Mouse (Mus musculus) CH12.LX (cell line): ENCODE data around the gene Tspan13. TPM values are rescaled to one million over a fixed set of nuclear protein-coding genes. Genes with fewer than 3 reads are reported as not detected.

Experiments used
- DNase-seq: peaks from one replicate; pipeline ENCODE4 v3.0.0-alpha.2; 2013; ENCODE audit errors: extremely low read depth
- H3K27ac ChIP-seq: 2 replicates; pipeline ENCODE4 v1.5.1; 2012; ENCODE audit warnings: low read depth, mild to moderate bottlenecking, control low read depth, moderate library complexity; ENCODE audit not compliant: insufficient read depth
- H3K27me3 ChIP-seq: replicated peaks from 2 replicates; pipeline ENCODE3; 2012; ENCODE audit warnings: inconsistent platforms
- H3K36me3 ChIP-seq, 2 experiments: replicated peaks in 1 of 2; 2 replicates each; pipeline versions ENCODE3 to v1.6.1; 2012; ENCODE audit warnings: inconsistent platforms in 1 of 2, low read length in 1 of 2, mild to moderate bottlenecking in 1 of 2, mixed read lengths in 1 of 2, moderate library complexity in 1 of 2; ENCODE audit not compliant: control insufficient read depth in 1 of 2, insufficient read depth in 1 of 2
- H3K4me1 ChIP-seq, 2 experiments: 2 replicates each; pipeline ENCODE4 v1.6.1; 2012; ENCODE audit warnings: inconsistent platforms in 1 of 2, moderate library complexity in 1 of 2; ENCODE audit not compliant: insufficient read depth in 2 of 2, control insufficient read depth in 1 of 2
- H3K4me2 ChIP-seq: 2 replicates; pipeline ENCODE4 v1.6.1; 2012; ENCODE audit warnings: low read depth, mild to moderate bottlenecking, control low read depth; ENCODE audit not compliant: poor library complexity, insufficient read depth, severe bottlenecking
- H3K4me3 ChIP-seq, 3 experiments: fragments of 150-350 bp in 1 of 3; sonication (generic) in 1 of 3; replicated peaks in 1 of 3; 2 replicates each; pipeline versions ENCODE3 to v1.5.1; 2011 to 2012; ENCODE audit warnings: low read depth in 2 of 3, low read length in 2 of 3, mild to moderate bottlenecking in 2 of 3, moderate library complexity in 2 of 3, control low read depth in 1 of 3, improper control_type of control experiment in 1 of 3, inconsistent platforms in 1 of 3, mixed read lengths in 1 of 3; ENCODE audit not compliant: poor library complexity in 1 of 3
- H3K79me2 ChIP-seq: replicated peaks from 2 replicates; pipeline ENCODE4 v1.6.1; 2012; ENCODE audit warnings: mild to moderate bottlenecking, moderate library complexity; ENCODE audit not compliant: control insufficient read depth, poor library complexity, insufficient read depth, severe bottlenecking; ENCODE audit errors: extremely low read depth
- H3K9ac ChIP-seq: 2 replicates; pipeline ENCODE4 v1.6.1; 2012; ENCODE audit warnings: low read depth, mild to moderate bottlenecking, control low read depth, moderate library complexity; ENCODE audit not compliant: insufficient read depth
- H3K9me3 ChIP-seq: replicated peaks from 2 replicates; pipeline ENCODE3; 2012; ENCODE audit warnings: low read length, inconsistent platforms, mixed read lengths
- BHLHE40 ChIP-seq: IDR thresholded peaks from 2 replicates; pipeline ENCODE4 v1.6.1; 2011; ENCODE audit warnings: mild to moderate bottlenecking, low read depth, low read length, improper control_type of control experiment
- CHD2 ChIP-seq: IDR thresholded peaks from 2 replicates; pipeline ENCODE4 v1.6.1; 2011; ENCODE audit warnings: low read length, improper control_type of control experiment
- CTCF ChIP-seq, 2 experiments: IDR thresholded peaks in 1 of 2; conservative IDR thresholded peaks in 1 of 2; 2 replicates each; pipeline ENCODE4 v1.5.1; 2011 to 2012; ENCODE audit warnings: low read depth in 2 of 2, low read length in 2 of 2, improper control_type of control experiment in 1 of 2, inconsistent platforms in 1 of 2, mild to moderate bottlenecking in 1 of 2, moderate library complexity in 1 of 2
- ELF1 ChIP-seq: IDR thresholded peaks from 2 replicates; pipeline ENCODE4 v1.6.1; 2014; ENCODE audit warnings: low read depth, mild to moderate bottlenecking, inconsistent platforms, low read length, improper control_type of control experiment
- EP300 ChIP-seq: IDR thresholded peaks from 2 replicates; pipeline ENCODE4 v1.6.1; 2011; ENCODE audit warnings: low read length, improper control_type of control experiment
- IRF4 ChIP-seq: IDR thresholded peaks from 2 replicates; pipeline ENCODE4 v1.6.1; 2014; ENCODE audit warnings: low read depth, mild to moderate bottlenecking, inconsistent platforms, low read length, improper control_type of control experiment
- JUN ChIP-seq: IDR thresholded peaks from 2 replicates; pipeline ENCODE4 v1.6.1; 2011; ENCODE audit warnings: low read depth, mild to moderate bottlenecking, low read length, improper control_type of control experiment, moderate library complexity; ENCODE audit not compliant: insufficient read depth
- JUND ChIP-seq: conservative IDR thresholded peaks from 2 replicates; pipeline ENCODE4 v1.6.1; 2011; ENCODE audit warnings: low read depth, low read length, improper control_type of control experiment
- MAFK ChIP-seq: IDR thresholded peaks from 2 replicates; pipeline ENCODE4 v1.6.1; 2011; ENCODE audit warnings: low read length, improper control_type of control experiment; ENCODE audit not compliant: insufficient replicate concordance
- MAX ChIP-seq: IDR thresholded peaks from 2 replicates; pipeline ENCODE4 v1.6.1; 2011; ENCODE audit warnings: low read length, improper control_type of control experiment
- MAZ ChIP-seq: IDR thresholded peaks from 2 replicates; pipeline ENCODE4 v1.6.1; 2012; ENCODE audit warnings: low read depth, mild to moderate bottlenecking, inconsistent platforms, low read length, improper control_type of control experiment, moderate library complexity
- MYC ChIP-seq: IDR thresholded peaks from 2 replicates; pipeline ENCODE4 v1.6.1; 2011; ENCODE audit warnings: low read depth, mild to moderate bottlenecking, improper control_type of control experiment, low read length
- NELFE ChIP-seq: IDR thresholded peaks from 2 replicates; pipeline ENCODE4 v1.6.1; 2011; ENCODE audit warnings: low read depth, low read length, improper control_type of control experiment
- PAX5 ChIP-seq: IDR thresholded peaks from 2 replicates; pipeline ENCODE4 v1.6.1; 2012; ENCODE audit warnings: low read length, inconsistent platforms, mixed read lengths
- RAD21 ChIP-seq: IDR thresholded peaks from 2 replicates; pipeline ENCODE4 v1.6.1; 2011; ENCODE audit warnings: low read depth, mild to moderate bottlenecking, low read length, improper control_type of control experiment, moderate library complexity
- RCOR1 ChIP-seq: conservative IDR thresholded peaks from 2 replicates; pipeline ENCODE4 v1.6.1; 2012; ENCODE audit warnings: low read depth, mild to moderate bottlenecking, inconsistent platforms, low read length, improper control_type of control experiment
- SIN3A ChIP-seq: IDR thresholded peaks from 2 replicates; pipeline ENCODE4 v1.6.1; 2012; ENCODE audit warnings: low read length, improper control_type of control experiment, inconsistent platforms
- TBP ChIP-seq: conservative IDR thresholded peaks from 2 replicates; pipeline ENCODE4 v1.6.1; 2011; ENCODE audit warnings: low read depth, low read length, improper control_type of control experiment
- TCF12 ChIP-seq: IDR thresholded peaks from 2 replicates; pipeline ENCODE4 v1.6.1; 2014; ENCODE audit warnings: low read depth, mild to moderate bottlenecking, inconsistent platforms, low read length, improper control_type of control experiment
- USF1 ChIP-seq: IDR thresholded peaks from 2 replicates; pipeline ENCODE4 v1.6.1; 2014; ENCODE audit warnings: low read depth, mild to moderate bottlenecking, inconsistent platforms, low read length, improper control_type of control experiment
- USF2 ChIP-seq: conservative IDR thresholded peaks from 2 replicates; pipeline ENCODE4 v1.6.1; 2011; ENCODE audit warnings: low read depth, low read length, improper control_type of control experiment
- ZC3H11A ChIP-seq: IDR thresholded peaks from 2 replicates; pipeline ENCODE4 v1.6.1; 2012; ENCODE audit warnings: low read depth, mild to moderate bottlenecking, inconsistent platforms, low read length, improper control_type of control experiment
- ZKSCAN1 ChIP-seq: IDR thresholded peaks from 2 replicates; pipeline ENCODE4 v1.6.1; 2012; ENCODE audit warnings: low read depth, inconsistent platforms, low read length, improper control_type of control experiment, borderline replicate concordance
- ZMIZ1 ChIP-seq: IDR thresholded peaks from 2 replicates; pipeline ENCODE4 v1.6.1; 2012; ENCODE audit warnings: low read depth, mild to moderate bottlenecking, inconsistent platforms, low read length, improper control_type of control experiment
- dilution Hi-C: fragments of 300-500 bp; cut with MboI; formaldehyde crosslinking; loops from 2 replicates; pipeline ENCODE4 v1.14.3; 2020; ENCODE audit warnings: low sequenced_read_pairs; ENCODE audit not compliant: extremely low pct_unique_long_range_greater_than_20kb, extremely low pct_ligation_motif_present
- in situ Hi-C: fragments of 300-500 bp; cut with MboI; formaldehyde crosslinking; loops from 3 replicates; pipeline ENCODE4 v1.14.3; 2019; ENCODE audit warnings: low sequenced_read_pairs, low pct_ligation_motif_present, low pct_unique_long_range_greater_than_20kb, mixed read lengths
- polyA plus RNA-seq: library from polyadenylated mRNA; unstranded; fragments of >175 nt; gene quantifications from 2 replicates; pipeline ENCODE4 v1.2.1, GENCODE M21; 2012; ENCODE audit warnings: low read depth; ENCODE audit not compliant: insufficient read length
- total RNA-seq, 2 experiments: library from RNA; depleted of rRNA; stranded (reverse); fragments of 300-350 nt in 1 of 2; fragments of >200 nt in 1 of 2; gene quantifications; 2 replicates each; pipeline ENCODE4 v1.2.3; 2012 to 2014

Gene Tspan13
- total and polyA plus RNA-seq, 3 experiments, result 16.6 to 28.9 (median 18.6) TPM

DNA sequence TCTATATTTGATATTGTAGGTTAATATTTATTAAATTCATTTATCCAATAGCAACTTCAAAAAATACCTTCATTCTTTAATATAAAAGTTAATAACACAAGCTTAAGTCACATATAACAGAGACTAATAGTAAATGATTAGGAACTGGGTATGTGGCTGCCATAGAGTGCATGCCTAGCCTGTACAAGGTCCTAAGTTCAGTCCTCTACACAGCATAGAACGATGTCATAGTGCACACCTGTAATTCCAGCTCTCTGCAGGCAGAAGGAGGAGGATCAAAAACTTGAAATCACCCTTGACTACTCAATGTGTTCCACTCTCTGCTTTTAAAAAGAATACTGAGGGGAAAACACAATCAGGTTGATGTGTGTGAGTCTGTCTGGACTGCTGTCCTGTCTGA is 8.0 kb upstream of the Tspan13 start:
- no peaks in the 10 kb centered on the region for H3K27me3 ChIP-seq
- no peak for DNase-seq
- no peaks in the 10 kb centered on the region for H3K9me3 ChIP-seq
- no peak overlapping the region for H3K27ac ChIP-seq
- dilution Hi-C loops, result no loop called here
- TF ChIP-seq USF2 (no peak), JUN (no peak), EP300 (no peak), RCOR1 (no peak), PAX5 (no peak), NELFE (no peak), MYC (no peak), ZKSCAN1 (no peak), SIN3A (no peak), ZMIZ1 (no peak), ELF1 (no peak), TCF12 (no peak), BHLHE40 (no peak), MAFK (no peak), ZC3H11A (no peak), USF1 (no peak)
- H3K4me2 ChIP-seq, result no peak overlapping the region
- no peak overlapping the region for H3K9ac ChIP-seq
- no peak overlapping the region for H3K4me3 ChIP-seq
- in situ Hi-C loops, result no loop called here
- no peaks in the 10 kb centered on the region for H3K36me3 ChIP-seq
- no peaks in the 10 kb centered on the region for H3K79me2 ChIP-seq
- H3K4me1 ChIP-seq, result peaks cover 7 to 8% of the 10 kb centered on the region in 2 experiments

GRCm38 (mm10) chr12:36047593-36047992 is 5.3 kb upstream of the Tspan13 start:
- Histone ChIP-seq H3K9me3 (no peaks in the 10 kb centered on the region), H3K4me1 (peaks cover 7 to 8% of the 10 kb centered on the region in 2 experiments), H3K4me3 (no peak overlapping the region), H3K4me2 (no peak overlapping the region), H3K79me2 (no peaks in the 10 kb centered on the region), H3K27ac (no peak overlapping the region), H3K27me3 (no peaks in the 10 kb centered on the region), H3K9ac (no peak overlapping the region), H3K36me3 (no peaks in the 10 kb centered on the region)
- no peak for DNase-seq
- dilution Hi-C loops (no loop called here), in situ Hi-C loops (no loop called here)
- TF ChIP-seq TBP (no peak), CTCF (conservative IDR thresholded peaks at IDR 0.05 in 1 of 2, IDR thresholded peaks at IDR 0.05 in 1 of 2; ENCODE audit: low read depth in 2 of 2, low read length in 2 of 2) (no peak), TCF12 (no peak), EP300 (no peak), IRF4 (no peak), SIN3A (no peak), JUND (no peak), USF2 (no peak), CHD2 (no peak), ZKSCAN1 (no peak), MYC (no peak), MAZ (no peak), RCOR1 (no peak), MAX (no peak), RAD21 (no peak)
